Comparison of ENCODE assay signal across 8 mouse cellular contexts in the genomic region with DNA sequence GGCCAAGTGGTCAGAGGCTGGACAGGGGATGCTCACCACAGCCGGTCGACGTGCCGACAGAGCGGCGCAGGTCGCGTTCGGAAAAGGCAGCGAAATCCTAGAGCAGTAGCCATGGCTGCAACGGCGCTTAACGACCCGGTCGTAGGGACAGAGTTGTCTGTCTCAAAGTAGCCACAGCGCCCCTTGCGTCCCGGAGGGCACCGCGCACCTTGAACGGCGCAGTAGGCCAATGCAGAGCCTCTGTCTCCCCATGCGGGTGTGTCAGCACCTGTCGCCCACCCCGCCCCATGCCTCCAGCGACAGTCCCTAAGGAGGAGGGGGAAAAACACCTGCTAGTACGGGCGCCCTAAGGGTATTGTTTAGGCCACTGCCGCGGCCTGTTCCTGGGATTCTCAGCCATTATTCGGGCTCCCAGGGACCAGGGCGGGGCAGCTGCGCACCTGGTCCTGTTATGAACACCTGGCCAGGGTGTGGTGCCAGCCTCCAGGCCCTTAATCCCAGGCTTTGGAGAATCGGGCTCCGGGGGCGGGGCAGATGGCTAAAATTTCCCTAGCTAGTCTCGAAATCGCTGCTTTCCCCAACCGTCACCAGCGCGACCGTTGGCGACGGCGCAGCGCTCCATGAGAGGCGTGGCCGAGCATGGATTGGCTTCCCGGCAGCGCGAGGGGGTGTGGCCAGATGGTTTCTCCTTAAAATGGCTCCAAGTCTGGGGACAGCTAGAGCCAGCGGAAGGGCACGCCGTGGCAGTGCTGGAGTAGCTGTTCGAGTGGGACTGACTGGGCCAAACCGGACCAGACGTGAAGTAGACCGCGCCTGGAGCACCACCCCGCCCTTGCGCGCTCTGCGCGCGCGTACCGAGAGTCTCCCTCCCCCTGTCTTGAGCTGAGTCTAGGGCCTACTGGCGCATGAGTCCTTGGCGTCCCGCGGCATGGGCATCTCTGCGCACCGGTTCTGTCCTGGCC. TPM values are rescaled to one million over a fixed set of nuclear protein-coding genes. Genes with fewer than 3 reads are reported as not detected.
DNase-seq lines count a peak whose midpoint lies in the region; ATAC-seq and TF ChIP-seq lines count a peak whose summit lies in the region.

TSS of gene Ndufaf3 (minus strand) at position 620 of the 962 bp plus-strand sequence.

- H3K27me3 ChIP-seq in embryonic facial prominence, embryonic 14.5 days (replicated peaks; ENCODE audit: control insufficient read depth, insufficient read depth, low read length) = no peaks in the 10 kb centered on the region
- H3K27me3 ChIP-seq in heart, adult 2 months (ENCODE audit: control insufficient read depth, insufficient read depth, low read length) = no peaks in the 10 kb centered on the region
- no peaks in the 10 kb centered on the region for H3K27me3 ChIP-seq in limb, embryonic 14.5 days (ENCODE audit: control insufficient read depth, insufficient read depth, low read length)
- H3K27me3 ChIP-seq in midbrain, postnatal 0 days (ENCODE audit: insufficient read depth, low read length) = no peaks in the 10 kb centered on the region

- H3K4me1 ChIP-seq in embryonic facial prominence, embryonic 14.5 days (ENCODE audit: control insufficient read depth, insufficient read depth, low read length) = peaks cover 23% of the 10 kb centered on the region
- H3K4me1 ChIP-seq in heart, adult 2 months (ENCODE audit: control insufficient read depth, insufficient read depth, low read length) = peaks cover 7% of the 10 kb centered on the region
- H3K4me1 ChIP-seq in limb, embryonic 14.5 days (ENCODE audit: control insufficient read depth, insufficient read depth, low read length) = peaks cover 16% of the 10 kb centered on the region
- peaks cover 15% of the 10 kb centered on the region; the same call in 1 of the 2 replicates for H3K4me1 ChIP-seq in midbrain, postnatal 0 days (ENCODE audit: insufficient read depth, low read length)

- peak; percentile 90 for ATAC-seq in embryonic facial prominence, embryonic 14.5 days (ENCODE audit: low read depth)
- ATAC-seq in limb, embryonic 14.5 days (ENCODE audit: low FRiP score, low read depth) = peak; percentile 87
- peak; percentile 90 for ATAC-seq in midbrain, postnatal 0 days (ENCODE audit: low FRiP score)

- H3K36me3 ChIP-seq in embryonic facial prominence, embryonic 14.5 days (ENCODE audit: control insufficient read depth, insufficient read depth, low read length) = peaks cover 52% of the 10 kb centered on the region
- no peaks in the 10 kb centered on the region for H3K36me3 ChIP-seq in heart, adult 2 months (ENCODE audit: control insufficient read depth, insufficient read depth, low read length)
- H3K36me3 ChIP-seq in limb, embryonic 14.5 days (ENCODE audit: control insufficient read depth, insufficient read depth, low read length) = peaks cover 48% of the 10 kb centered on the region
- H3K36me3 ChIP-seq in midbrain, postnatal 0 days (ENCODE audit: insufficient read depth, low read length) = peaks cover 39% of the 10 kb centered on the region

- peak within 1 kb of the TSS; percentile 94 for H3K27ac ChIP-seq in embryonic facial prominence, embryonic 14.5 days (replicated peaks; ENCODE audit: low read depth, low read length)
- H3K27ac ChIP-seq in heart, adult 2 months = peak within 1 kb of the TSS; percentile 95
- peak within 1 kb of the TSS; percentile 75 for H3K27ac ChIP-seq in limb, embryonic 14.5 days (replicated peaks; ENCODE audit: low read depth, low read length)
- peak within 1 kb of the TSS; percentile 98 for H3K27ac ChIP-seq in midbrain, postnatal 0 days (ENCODE audit: low read depth, low read length)

- no peaks in the 10 kb centered on the region for H3K9me3 ChIP-seq in embryonic facial prominence, embryonic 14.5 days (ENCODE audit: control insufficient read depth, low read length)
- H3K9me3 ChIP-seq in limb, embryonic 14.5 days (ENCODE audit: control insufficient read depth, low read length) = no peaks in the 10 kb centered on the region
- no peaks in the 10 kb centered on the region for H3K9me3 ChIP-seq in midbrain, postnatal 0 days (ENCODE audit: low read length)

- TF ChIP-seq POLR2A in heart, adult 2 months (IDR thresholded peaks at IDR 0.05; ENCODE audit: insufficient read depth, low read depth, low read length) = peak; percentile 99
- peak; percentile 58; the same call in 1 of the 2 replicates for TF ChIP-seq POLR2A in limb, embryonic 14.5 days (IDR thresholded peaks at IDR 0.05; ENCODE audit: borderline replicate concordance, extremely low read depth, insufficient read depth, insufficient read length)

- peak within 1 kb of the TSS; percentile 77 for H3K4me3 ChIP-seq in embryonic facial prominence, embryonic 14.5 days (ENCODE audit: low read depth, low read length)
- peak within 1 kb of the TSS; percentile 88 for H3K4me3 ChIP-seq in heart, adult 2 months
- peak within 1 kb of the TSS; percentile 67 for H3K4me3 ChIP-seq in limb, embryonic 14.5 days (replicated peaks; ENCODE audit: low read length)
- H3K4me3 ChIP-seq in midbrain, postnatal 0 days (ENCODE audit: low read depth, low read length) = peak within 1 kb of the TSS; percentile 70

- peak within 1 kb of the TSS; percentile 99 for H3K4me2 ChIP-seq in embryonic facial prominence, embryonic 14.5 days (ENCODE audit: low read depth, low read length)
- H3K4me2 ChIP-seq in limb, embryonic 14.5 days (replicated peaks; ENCODE audit: low read depth, low read length, severe bottlenecking) = peak within 1 kb of the TSS; percentile 83
- peak within 1 kb of the TSS; percentile 99 for H3K4me2 ChIP-seq in midbrain, postnatal 0 days (ENCODE audit: low read depth, low read length, poor library complexity, severe bottlenecking)

- WGBS in embryonic facial prominence, embryonic 14.5 days = under 1% methylated on average over 56 of the region's 73 CpGs
- whole genome bisulfite sequencing in heart, adult 2 months = under 1% methylated on average over 73 of the region's 73 CpGs
- whole genome bisulfite sequencing in limb, embryonic 14.5 days = under 1% methylated on average over 67 of the region's 73 CpGs
- WGBS in midbrain, postnatal 0 days = under 1% methylated on average over 71 of the region's 73 CpGs

- H3K9ac ChIP-seq in embryonic facial prominence, embryonic 14.5 days (ENCODE audit: low read depth, low read length) = peak within 1 kb of the TSS; percentile 85
- peak within 1 kb of the TSS; percentile 76 for H3K9ac ChIP-seq in heart, adult 2 months (ENCODE audit: low read depth, low read length)
- H3K9ac ChIP-seq in limb, embryonic 14.5 days (ENCODE audit: low read depth, low read length, severe bottlenecking) = peak within 1 kb of the TSS; percentile 74
- peak within 1 kb of the TSS; percentile 79 for H3K9ac ChIP-seq in midbrain, postnatal 0 days (replicated peaks; ENCODE audit: low read length, poor library complexity, severe bottlenecking)

- no peaks in the 10 kb centered on the region for H3K79me2 ChIP-seq in heart, adult 2 months (replicated peaks; ENCODE audit: control insufficient read depth, insufficient read depth, low read length)

- TF ChIP-seq CTCF in heart, adult 2 months (IDR thresholded peaks at IDR 0.05) = no peak; the same call in none of the 2 replicates
- peak; percentile 92 for TF ChIP-seq CTCF in midbrain, postnatal 0 days (IDR thresholded peaks at IDR 0.05)

- peak; percentile 93 for DNase-seq in 3T3-L1 (ENCODE audit: low read depth, low spot score)
- DNase-seq in adrenal gland, postnatal 4 days (ENCODE audit: low spot score in 2 of 2) = peak; percentile 93 to 95
- peak; percentile 98 for DNase-seq in embryonic facial prominence, embryonic 14.5 days (ENCODE audit: low spot score)
- DNase-seq in heart, adult 2 months = peak; percentile 97
- DNase-seq in kidney, adult 9 months = peak; percentile 98
- peak; percentile 96 for DNase-seq in limb, embryonic 14.5 days (ENCODE audit: low spot score)
- peak; percentile 98 for DNase-seq in midbrain, postnatal 0 days (ENCODE audit: low spot score)
- peak; percentile 96 to 97 for DNase-seq in spleen, postnatal 14 days (ENCODE audit: low spot score in 2 of 2)

- peak; percentile 81 for TF ChIP-seq EP300 in heart, adult 2 months (IDR thresholded peaks at IDR 0.05; ENCODE audit: insufficient read depth, low read depth, low read length)

- intact Hi-C loops in heart, adult 2 months (cut with DNase I) = loop anchor here (2.0 kb wide), 1 partner anchor 50 kb away; the partner anchor contains the start of gene Qrich1

RNA-seq across cellular contexts. Expression of gene Ndufaf3, which starts in this region (rescaled TPM):
- total RNA-seq in adrenal gland, postnatal 4 days (2021) = 10 to 100 TPM; 55.8 to 58.7 TPM
- polyA plus RNA-seq in embryonic facial prominence, embryonic 14.5 days (2014; fragmentation: Nextera tagmentation; extraction: Ambion mirVana) = 59.6 and 61.9 TPM in 2 replicates
- total RNA-seq in heart, adult 2 months (2021) = 10 to 100 TPM; 61.9 to 88.1 TPM
- 60.7 and 69.1 TPM in 2 replicates for polyA plus RNA-seq in heart, adult 2 months (2012; rRNA removed)
- polyA plus RNA-seq in limb, embryonic 14.5 days (2012; rRNA removed) = 23.1 and 28.3 TPM in 2 replicates
- 40.9 and 42.7 TPM in 2 replicates for polyA plus RNA-seq in limb, embryonic 14.5 days (2014; fragmentation: Nextera tagmentation; extraction: Ambion mirVana)
- 56.9 and 62.9 TPM in 2 replicates for total RNA-seq in midbrain, postnatal 0 days (2014; rRNA removed)
- polyA plus RNA-seq in midbrain, postnatal 0 days (2015; fragmentation: Nextera tagmentation; extraction: Ambion mirVana) = 93.1 and 93.8 TPM in 2 replicates

Comparison
In these comparisons a context has a peak if more than half of its experiments do, and no peak if none do; other contexts are left out.
1. Peak in every context shown above with its lines: DNase-seq, ATAC-seq, H3K4me3 ChIP-seq and H3K27ac ChIP-seq.